Mouse (Mus musculus) naive thymus-derived CD4-positive, alpha-beta T cell, adult 5 months (primary cell): ENCODE results near the gene Dnase2b. TPM values are rescaled to one million over a fixed set of nuclear protein-coding genes. Genes with fewer than 3 reads are reported as not detected.

Source experiments
- polyA plus RNA-seq: library from polyadenylated mRNA; unstranded; fragments of 100-300 nt; shearing (Covaris generic); gene quantifications from one replicate; pipeline ENCODE4 v1.2.1, GENCODE M21; 2017

The Dnase2b gene
- polyA plus RNA-seq: not detected

DNA sequence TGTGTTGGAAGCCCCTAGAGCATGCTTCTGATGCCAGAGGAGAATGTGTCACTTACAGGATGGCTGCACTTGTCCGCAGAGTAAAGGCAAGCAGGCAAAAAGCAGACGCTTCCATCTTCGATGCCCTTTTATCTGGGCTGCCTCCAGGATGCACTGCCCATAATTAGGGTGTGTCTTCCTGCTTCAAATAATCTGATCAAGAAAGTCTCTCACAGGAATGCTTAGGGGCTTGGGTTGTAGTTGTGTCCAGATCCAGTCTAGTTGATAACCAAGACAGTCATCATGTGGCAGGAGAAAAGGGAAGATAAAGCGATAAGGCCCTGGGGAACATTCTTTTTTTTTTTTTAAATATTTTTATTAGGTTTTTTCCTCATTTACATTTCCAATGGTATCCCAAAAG lies at the start of gene Dnase2b:
Dnase2b (minus strand) TSS at position 101 of the 400 bp plus-strand sequence.

GRCm38 (mm10) chr3:146651217-146651616 lies 35.8 kb upstream of the Dnase2b start, which contains the start of gene 4930503B20Rik:
Gene 4930503B20Rik (minus strand): TSS chr3:146651317.

DNA sequence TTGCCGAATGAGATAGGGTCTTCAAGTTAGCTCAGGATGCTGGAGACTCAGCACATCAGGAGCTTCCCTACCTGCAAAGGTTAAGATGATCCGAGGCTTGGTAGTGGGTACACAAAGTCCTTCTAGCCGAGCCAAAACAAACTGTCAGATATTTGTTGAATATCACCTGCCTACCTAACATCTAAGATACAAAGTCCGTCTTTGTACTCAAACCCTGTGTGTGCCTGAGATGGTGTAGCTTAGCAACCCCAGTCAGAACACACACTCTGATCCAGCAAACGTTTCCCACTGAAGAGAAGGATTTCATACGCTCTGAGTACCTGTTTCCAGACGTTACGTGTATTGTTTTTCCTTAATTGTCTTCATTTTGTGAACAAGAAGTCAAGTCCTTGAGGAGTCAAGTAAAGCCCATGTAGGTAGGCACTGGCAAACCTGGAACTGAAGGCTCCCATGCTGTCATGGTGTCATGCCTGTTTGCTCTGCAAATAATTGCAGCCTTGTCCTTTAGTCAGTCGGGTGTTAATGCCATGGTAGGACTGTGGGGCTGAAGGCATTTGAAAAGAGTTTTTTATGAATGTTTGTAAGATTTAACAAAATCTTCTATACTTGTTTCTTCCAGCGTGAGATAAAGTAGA lies 45.1 kb downstream of the Dnase2b start, which contains the start of gene Uox:
Uox (plus strand) TSS at position 279 of the 635 bp plus-strand sequence.

Other genes with a start within 250 kb of the Dnase2b start
- 4.4 TPM for gene Ssx2ip, start 211.0 kb downstream of the Dnase2b start, polyA plus RNA-seq
- 3.4 TPM for gene Ctbs, start 165.8 kb downstream of the Dnase2b start, polyA plus RNA-seq
- gene Spata1, start 115.8 kb downstream of the Dnase2b start, polyA plus RNA-seq: 10.2 TPM
- 402 TPM for gene Gng5, start 115.8 kb downstream of the Dnase2b start, polyA plus RNA-seq
- gene Rpf1, start 94.2 kb downstream of the Dnase2b start, polyA plus RNA-seq: 103 TPM
- gene Uox, start 45.2 kb downstream of the Dnase2b start, polyA plus RNA-seq: not detected
- gene 4930503B20Rik, start 35.7 kb upstream of the Dnase2b start, polyA plus RNA-seq: not detected
- 0.81 TPM for gene Samd13, start 70.0 kb upstream of the Dnase2b start, polyA plus RNA-seq
- gene Prkacb, start 197.4 kb upstream of the Dnase2b start, polyA plus RNA-seq: 129 TPM
- gene Ttll7, start 236.8 kb upstream of the Dnase2b start, polyA plus RNA-seq: not detected